Mouse (Mus musculus): ENCODE data around the gene Olfr766-ps1. TPM values are rescaled to one million over a fixed set of nuclear protein-coding genes. Genes with fewer than 3 reads are reported as not detected.

Olfr766-ps1 gene
- total RNA-seq (2023): not detected

DNA sequence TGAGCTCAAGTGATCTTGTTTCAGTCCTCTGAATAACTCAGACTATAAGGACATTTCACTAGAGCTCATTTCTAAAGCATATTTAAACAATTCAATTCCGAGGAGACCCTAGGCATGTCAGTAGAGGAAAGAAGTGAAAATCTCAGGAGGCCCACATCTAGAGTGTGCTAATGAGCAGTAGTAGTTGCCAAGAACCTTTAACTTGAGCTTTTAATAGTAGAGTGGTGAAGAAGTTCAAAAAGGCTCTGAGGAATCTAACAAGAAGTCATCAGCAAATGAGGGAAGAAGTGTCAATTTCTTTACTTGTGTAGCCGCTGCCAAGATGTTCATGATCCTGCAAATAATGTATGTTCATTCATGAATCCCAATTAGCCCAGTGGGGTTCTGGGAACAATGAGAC, at the start of gene Olfr766-ps1:
Gene Olfr766-ps1 (minus strand): TSS at position 101 of the 400 bp plus-strand sequence.

DNA sequence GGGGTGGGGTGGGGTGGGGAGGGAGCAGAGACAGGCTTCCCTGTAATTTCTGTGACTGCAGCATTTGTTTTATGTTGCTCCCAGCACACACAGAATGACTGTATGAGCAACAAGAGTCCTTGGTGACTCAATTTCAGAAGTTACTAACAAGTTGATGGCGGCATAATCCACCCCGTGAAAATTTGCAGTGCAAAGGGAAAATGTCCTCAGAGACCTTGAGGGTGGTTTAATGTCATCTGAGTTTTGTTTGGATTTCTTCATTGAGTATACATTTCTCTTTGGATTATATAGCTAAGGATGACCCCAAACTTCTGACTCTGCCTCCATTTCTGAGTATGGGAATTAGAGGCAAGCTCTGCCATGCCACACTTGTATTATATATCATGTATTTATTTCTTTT, 49.0 kb upstream of the Olfr766-ps1 start, which contains the start of gene Olfr769:
Gene Olfr769 (minus strand): TSS at position 101 of the 400 bp plus-strand sequence.

DNA sequence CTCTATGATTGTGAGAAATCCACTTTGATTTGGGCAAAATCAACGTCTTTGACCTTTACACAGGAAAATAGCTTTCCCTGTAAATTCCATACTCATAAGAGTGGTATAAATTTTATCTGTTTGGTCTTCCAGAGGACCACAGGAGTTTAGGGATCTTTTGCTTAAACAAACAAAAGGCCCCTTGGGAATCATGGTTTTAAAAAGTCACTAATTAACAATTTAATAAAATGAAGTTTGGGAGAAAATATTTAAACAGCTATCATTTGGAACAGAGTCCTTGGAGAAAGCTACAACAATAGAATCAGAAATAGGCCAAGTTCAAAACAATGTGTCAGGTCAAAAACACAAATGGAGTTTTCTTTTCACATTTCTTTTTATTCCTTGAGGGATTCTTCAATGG, 30.5 kb upstream of the Olfr766-ps1 start, which contains the start of gene Olfr768:
Gene Olfr768 (minus strand): TSS at position 101 of the 400 bp plus-strand sequence.

DNA sequence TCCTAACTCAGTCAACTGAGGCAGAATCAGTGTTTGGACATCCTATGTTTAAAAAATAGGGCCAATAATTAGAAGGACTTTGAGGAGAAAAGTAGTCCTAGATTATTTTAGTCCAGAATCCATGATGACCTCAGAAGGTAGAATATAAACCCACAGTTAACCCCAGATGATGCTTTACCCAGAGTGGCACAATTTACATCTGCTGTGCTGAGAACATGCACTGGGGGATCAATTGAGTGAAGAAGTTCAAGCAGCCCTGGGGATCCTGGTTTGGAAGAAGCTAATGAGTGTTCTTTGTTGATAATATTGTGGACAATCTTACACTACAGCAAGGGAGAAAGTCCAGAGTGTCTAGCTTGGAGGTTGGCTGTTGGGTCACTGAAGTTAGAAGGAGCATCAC, 14.0 kb upstream of the Olfr766-ps1 start, which contains the start of gene Olfr767:
Gene Olfr767 (minus strand): TSS at position 101 of the 400 bp plus-strand sequence.

DNA sequence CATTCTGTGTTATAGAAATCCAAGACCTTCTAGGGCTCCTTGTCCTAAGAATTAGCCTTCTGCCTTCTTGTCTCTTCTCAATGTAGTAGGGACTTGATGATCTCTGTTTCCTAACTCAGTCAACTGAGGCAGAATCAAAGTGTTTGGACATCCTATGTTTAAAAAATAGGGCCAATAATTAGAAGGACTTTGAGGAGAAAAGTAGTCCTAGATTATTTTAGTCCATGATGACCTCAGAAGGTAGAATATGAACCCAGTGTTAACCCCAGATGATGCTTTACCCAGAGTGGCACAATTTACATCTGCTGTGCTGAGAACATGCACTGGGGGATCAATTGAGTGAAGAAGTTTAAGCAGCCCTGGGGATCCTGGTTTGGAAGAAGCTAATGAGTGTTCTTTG, 18.9 kb downstream of the Olfr766-ps1 start, which contains the start of gene Olfr765:
Gene Olfr765 (minus strand): TSS at position 101 of the 400 bp plus-strand sequence.

DNA sequence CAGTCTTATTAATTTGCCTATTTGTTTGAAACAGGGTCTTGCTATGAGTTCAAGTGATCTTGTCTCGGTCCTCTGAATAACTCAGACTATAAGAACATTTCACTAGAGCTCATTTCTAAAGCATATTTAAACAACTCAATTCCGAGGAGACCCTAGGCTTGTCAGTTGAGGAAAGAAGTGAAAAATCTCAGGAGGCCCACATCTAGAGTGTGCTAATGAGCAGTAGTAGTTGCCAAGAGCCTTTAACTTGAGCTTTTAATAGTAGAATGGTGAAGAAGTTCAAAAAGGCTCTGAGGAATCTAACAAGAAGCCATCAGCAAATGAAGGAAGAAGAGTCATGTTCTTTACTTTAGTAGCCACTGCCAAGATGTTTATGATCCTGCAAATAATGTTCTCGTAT, 29.0 kb downstream of the Olfr766-ps1 start, which contains the start of gene Olfr764-ps1:
Gene Olfr764-ps1 (minus strand): TSS at position 101 of the 400 bp plus-strand sequence.

Other genes starting within 250 kb of the Olfr766-ps1 start
- gene Ormdl2, start 247.3 kb downstream of the Olfr766-ps1 start, total RNA-seq (2023): 10 to 100 TPM; 21.2 to 25.7 TPM
- gene Gdf11, start 177.3 kb downstream of the Olfr766-ps1 start, total RNA-seq (2023): 10 to 100 TPM; 53.2 to 61.2 TPM
- gene Cd63, start 168.0 kb downstream of the Olfr766-ps1 start, total RNA-seq (2023): 1 to 10 TPM; 1.2 to 1.7 TPM
- 1 to 10 TPM; 6.5 to 8.2 TPM for gene Rdh5, start 146.1 kb downstream of the Olfr766-ps1 start, total RNA-seq (2023)
- gene Bloc1s1, start 144.9 kb downstream of the Olfr766-ps1 start, total RNA-seq (2023): 10 to 100 TPM; 67.9 to 70.9 TPM
- gene Itga7, start 135.2 kb downstream of the Olfr766-ps1 start, total RNA-seq (2023): under 1 TPM in 1 of 2 experiments, not detected in 1; 0.26 TPM
- not detected for gene Mettl7b, start 108.0 kb downstream of the Olfr766-ps1 start, total RNA-seq (2023)
- not detected for gene Olfr9, start 79.5 kb downstream of the Olfr766-ps1 start, total RNA-seq (2023)
- not detected for gene Olfr763, start 58.2 kb downstream of the Olfr766-ps1 start, total RNA-seq (2023)
- gene Olfr764-ps1, start 29.1 kb downstream of the Olfr766-ps1 start, total RNA-seq (2023): not detected
- not detected for gene Olfr765, start 19.0 kb downstream of the Olfr766-ps1 start, total RNA-seq (2023)
- not detected for gene Olfr767, start 13.9 kb upstream of the Olfr766-ps1 start, total RNA-seq (2023)
- not detected for gene Olfr768, start 30.4 kb upstream of the Olfr766-ps1 start, total RNA-seq (2023)
- not detected for gene Olfr769, start 48.9 kb upstream of the Olfr766-ps1 start, total RNA-seq (2023)
- not detected for gene Olfr770, start 70.0 kb upstream of the Olfr766-ps1 start, total RNA-seq (2023)
- not detected for gene Olfr771, start 95.8 kb upstream of the Olfr766-ps1 start, total RNA-seq (2023)
- not detected for gene Olfr772, start 108.9 kb upstream of the Olfr766-ps1 start, total RNA-seq (2023)
- gene Olfr773, start 118.4 kb upstream of the Olfr766-ps1 start, total RNA-seq (2023): not detected
- gene Olfr774, start 167.2 kb upstream of the Olfr766-ps1 start, total RNA-seq (2023): not detected
- gene Olfr775, start 179.4 kb upstream of the Olfr766-ps1 start, total RNA-seq (2023): not detected
- gene Olfr776, start 190.2 kb upstream of the Olfr766-ps1 start, total RNA-seq (2023): not detected
- not detected for gene Olfr777, start 202.5 kb upstream of the Olfr766-ps1 start, total RNA-seq (2023)
- not detected for gene Olfr780, start 249.1 kb upstream of the Olfr766-ps1 start, total RNA-seq (2023)